Mouse (Mus musculus) forebrain, postnatal 0 days (tissue): Measurements from ENCODE around the gene Adcy1. TPM values are rescaled to one million over a fixed set of nuclear protein-coding genes. Genes with fewer than 3 reads are reported as not detected.

ENCODE experiments used
- ATAC-seq: fragments of 200-750 bp; cut with Nextera tagmentation; 2 replicates; pipeline ENCODE4 v1.8.0; 2017; ENCODE audit warnings: mild to moderate bottlenecking, moderate library complexity
- DNase-seq: peaks from one replicate; pipeline ENCODE4 v3.0.0-alpha.2; 2015
- H3K27ac ChIP-seq: fragments of 300-500 bp; sonication (generic); 2 replicates; pipeline ENCODE4 v1.5.1; 2014; ENCODE audit warnings: low read depth, mild to moderate bottlenecking, antibody characterized with exemption, low read length, moderate library complexity, mixed read lengths
- H3K27me3 ChIP-seq: fragments of 300-500 bp; sonication (generic); 2 replicates; pipeline ENCODE4 v1.6.1; 2014; ENCODE audit warnings: mild to moderate bottlenecking, low read length, mixed read lengths; ENCODE audit not compliant: insufficient read depth
- H3K36me3 ChIP-seq: fragments of 300-500 bp; sonication (generic); 2 replicates; pipeline ENCODE4 v1.6.1; 2014; ENCODE audit warnings: mild to moderate bottlenecking, moderate library complexity; ENCODE audit not compliant: insufficient read depth
- H3K4me1 ChIP-seq: fragments of 300-500 bp; sonication (generic); 2 replicates; pipeline ENCODE4 v1.6.1; 2014; ENCODE audit warnings: antibody characterized with exemption; ENCODE audit not compliant: insufficient read depth
- H3K4me2 ChIP-seq: fragments of 300-500 bp; sonication (generic); 2 replicates; pipeline ENCODE4 v1.6.1; 2014; ENCODE audit warnings: low read depth, mild to moderate bottlenecking, moderate library complexity
- H3K4me3 ChIP-seq: fragments of 300-500 bp; sonication (generic); 2 replicates; pipeline ENCODE4 v1.5.1; 2014; ENCODE audit warnings: low read depth, low read length, mixed read lengths
- H3K9ac ChIP-seq: fragments of 300-500 bp; sonication (generic); 2 replicates; pipeline ENCODE4 v1.6.1; 2014; ENCODE audit warnings: mild to moderate bottlenecking
- H3K9me3 ChIP-seq: fragments of 300-500 bp; sonication (generic); 2 replicates; pipeline ENCODE4 v1.6.1; 2016; ENCODE audit warnings: low read length
- CTCF ChIP-seq: sonication (generic); IDR thresholded peaks from 2 replicates; pipeline ENCODE4 v1.5.1; 2016; ENCODE audit warnings: antibody characterized with exemption, control low read depth, low read depth
- WGBS: fragments of 180-500 bp; shearing (Covaris S2); extraction: QIAGEN DNeasy Blood & Tissue Kit; methylation state at CpG from one replicate; pipeline ENCODE4 v1.1.7; 2014; 5-methylcytosine and 5-hydroxymethylcytosine counted together
- polyA plus RNA-seq: library from polyadenylated mRNA; unstranded; fragments of >200 nt; fragmentation: Nextera tagmentation; extraction: Ambion mirVana; gene quantifications from 2 replicates; pipeline ENCODE4 v1.2.1, GENCODE M21; 2015
- total RNA-seq: library from RNA; depleted of rRNA; stranded (reverse); fragments of >200 nt; gene quantifications from 2 replicates; pipeline ENCODE4 v1.2.3, GENCODE M21; 2014

Gene Adcy1
- total and polyA plus RNA-seq, 2 experiments from 2014 or later = 13.6 to 115 TPM

DNA sequence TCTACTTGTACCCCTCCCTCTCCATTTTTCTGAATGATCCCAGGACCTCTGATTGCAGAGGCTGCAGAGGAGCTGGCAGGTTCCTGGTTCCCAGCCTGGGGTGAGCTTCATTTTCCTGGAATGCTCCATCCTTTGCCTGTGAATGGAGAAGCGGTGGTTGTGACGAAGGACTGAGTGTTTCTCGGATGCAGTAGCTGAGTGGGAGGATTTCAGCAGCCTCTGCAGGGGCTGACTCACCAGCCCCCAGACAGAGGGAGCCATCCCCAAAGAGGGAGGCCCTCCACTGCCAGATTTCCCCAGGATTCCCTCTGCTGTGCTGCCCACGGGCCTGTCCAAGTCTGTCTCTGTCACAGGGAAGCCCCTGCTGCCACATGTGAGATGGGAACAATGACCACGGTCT, 71.0 kb downstream of the Adcy1 start:
- H3K27me3 ChIP-seq = no peaks in the 10 kb centered on the region
- DNase-seq (no peak), ATAC-seq (no peak)
- no peak overlapping the region for H3K4me3 ChIP-seq
- H3K36me3 ChIP-seq = no peaks in the 10 kb centered on the region; the same call in 1 of the 2 replicates
- no peaks in the 10 kb centered on the region for H3K9me3 ChIP-seq
- no peaks in the 10 kb centered on the region for H3K4me1 ChIP-seq
- TF ChIP-seq CTCF = no peak
- 87% methylated on average over 5 of the region's 5 CpGs for WGBS
- no peak overlapping the region for H3K27ac ChIP-seq
- H3K9ac ChIP-seq = no peak overlapping the region
- H3K4me2 ChIP-seq = no peak overlapping the region

DNA sequence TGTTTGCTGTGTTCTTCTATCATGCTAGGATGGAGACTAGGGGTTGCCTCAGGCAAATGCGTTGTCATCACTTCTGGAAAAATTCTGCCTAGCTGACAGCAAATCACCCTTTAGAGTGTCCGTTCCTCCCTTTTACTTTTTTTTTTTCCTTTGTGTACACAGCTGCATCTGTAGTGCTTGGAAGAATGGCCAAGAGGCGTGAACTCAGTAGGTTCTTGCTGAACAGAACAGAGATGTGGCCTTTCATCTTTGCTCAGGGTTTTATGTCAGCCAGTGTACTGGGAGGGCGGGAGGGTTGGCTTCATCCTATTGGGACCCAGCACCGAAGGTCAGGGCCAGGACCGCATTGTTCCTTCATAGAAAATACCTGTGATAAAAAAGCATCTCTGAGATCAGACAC, 72.0 kb downstream of the Adcy1 start:
- Histone ChIP-seq H3K4me3 (no peak overlapping the region), H3K27ac (no peak overlapping the region)
- no peak for TF ChIP-seq CTCF

DNA sequence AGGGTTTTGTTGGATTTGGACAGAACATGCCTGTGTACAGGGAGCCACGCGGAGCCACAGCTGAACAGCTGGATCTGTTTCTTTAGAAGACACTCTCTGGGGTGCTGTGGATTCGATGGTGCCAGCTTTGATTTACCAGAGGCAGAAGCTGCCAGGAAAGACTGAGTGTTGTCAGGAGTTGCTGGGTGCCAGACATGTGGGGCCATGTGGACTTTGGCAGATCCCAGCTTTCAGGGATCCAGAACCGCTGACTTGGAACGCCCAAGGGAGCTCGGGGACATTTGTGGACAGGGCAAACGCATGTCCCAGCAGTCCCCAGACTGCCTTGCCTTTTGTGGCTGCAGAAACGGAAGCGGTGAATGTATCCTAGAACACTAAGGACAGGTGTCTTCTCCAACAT, 72.5 kb downstream of the Adcy1 start:
- no peaks in the 10 kb centered on the region for H3K9me3 ChIP-seq
- DNase-seq (no peak), ATAC-seq (peak; percentile 30)
- H3K4me2 ChIP-seq = no peak overlapping the region
- no peak overlapping the region for H3K9ac ChIP-seq
- no peaks in the 10 kb centered on the region; the same call in 1 of the 2 replicates for H3K36me3 ChIP-seq
- no peak for TF ChIP-seq CTCF
- no peak overlapping the region for H3K27ac ChIP-seq
- no peaks in the 10 kb centered on the region for H3K27me3 ChIP-seq
- no peaks in the 10 kb centered on the region for H3K4me1 ChIP-seq
- no peak overlapping the region for H3K4me3 ChIP-seq
- 85% methylated on average over 9 of the region's 9 CpGs for WGBS

More for the DNA sequence above, 72.0 kb downstream of the Adcy1 start:
- WGBS = 75% methylated on average over 6 of the region's 6 CpGs
- Histone ChIP-seq H3K9me3 (no peaks in the 10 kb centered on the region), H3K4me1 (no peaks in the 10 kb centered on the region), H3K36me3 (no peaks in the 10 kb centered on the region; the same call in 1 of the 2 replicates), H3K27me3 (no peaks in the 10 kb centered on the region), H3K4me2 (no peak overlapping the region), H3K9ac (no peak overlapping the region)
- DNase-seq (no peak), ATAC-seq (no peak)

DNA sequence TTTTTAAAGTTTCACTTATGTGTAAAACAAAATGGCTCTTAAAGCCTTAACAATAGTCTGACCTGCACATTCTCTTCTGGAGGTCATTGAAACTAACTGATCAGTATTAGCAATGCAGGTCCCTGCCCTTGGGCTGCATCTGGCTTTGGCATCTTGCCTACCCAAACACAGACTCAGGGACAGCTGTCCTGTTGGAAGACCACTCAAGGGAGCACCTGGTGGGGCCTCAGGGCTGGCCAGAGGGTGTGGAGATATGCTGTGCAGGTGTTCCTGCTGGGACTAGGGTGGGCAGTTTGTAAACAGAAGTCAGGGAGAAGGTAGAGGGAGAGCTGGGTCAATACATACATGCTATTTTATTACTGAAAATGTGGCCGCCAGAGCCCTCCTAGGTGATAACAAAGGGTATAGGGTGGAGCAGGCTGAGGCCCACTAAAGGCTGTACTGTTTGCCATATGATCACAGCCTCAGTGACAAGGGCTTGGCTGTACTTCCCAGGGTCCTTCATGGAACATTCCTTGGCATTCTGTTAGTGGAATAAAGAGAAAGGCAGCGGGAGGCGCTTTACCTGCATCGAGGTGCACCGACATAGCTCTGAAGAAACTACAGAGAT, 73.1 kb downstream of the Adcy1 start:
- TF ChIP-seq CTCF = no peak
- ATAC-seq = no peak
- no peak for DNase-seq
- Histone ChIP-seq H3K4me1 (no peaks in the 10 kb centered on the region), H3K9me3 (no peaks in the 10 kb centered on the region), H3K27ac (no peak overlapping the region), H3K36me3 (no peaks in the 10 kb centered on the region), H3K4me3 (no peak overlapping the region), H3K9ac (no peak overlapping the region), H3K4me2 (no peak overlapping the region), H3K27me3 (no peaks in the 10 kb centered on the region)
- WGBS = 97% methylated on average over 5 of the region's 5 CpGs

DNA sequence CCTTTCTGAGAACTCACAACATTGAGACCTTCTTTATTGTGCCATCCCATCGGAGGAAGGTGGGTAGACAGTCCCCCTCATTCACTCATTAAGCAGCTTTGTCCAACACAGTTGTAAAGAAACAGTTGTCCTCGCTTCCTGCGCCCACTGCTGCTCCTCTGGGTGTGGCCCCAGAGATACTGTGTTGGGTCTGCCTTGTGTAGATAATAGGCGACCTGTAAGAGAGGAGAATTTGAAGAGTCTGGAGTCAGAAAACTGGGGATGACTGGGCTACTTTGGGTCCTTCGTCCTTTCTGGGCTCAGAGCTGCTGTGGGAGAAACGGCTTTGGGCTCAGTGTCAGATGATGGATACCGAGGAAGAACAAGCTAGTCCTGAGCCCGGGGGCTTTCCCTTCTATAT, 75.1 kb downstream of the Adcy1 start:
- no peaks in the 10 kb centered on the region for H3K27me3 ChIP-seq
- no peak overlapping the region for H3K4me3 ChIP-seq
- no peaks in the 10 kb centered on the region for H3K9me3 ChIP-seq
- no peaks in the 10 kb centered on the region for H3K36me3 ChIP-seq
- no peaks in the 10 kb centered on the region for H3K4me1 ChIP-seq
- 95% methylated on average over 8 of the region's 8 CpGs for WGBS
- H3K27ac ChIP-seq = no peak overlapping the region
- no peak overlapping the region for H3K9ac ChIP-seq
- TF ChIP-seq CTCF = no peak
- no peak overlapping the region for H3K4me2 ChIP-seq
- ATAC-seq (no peak), DNase-seq (no peak)

DNA sequence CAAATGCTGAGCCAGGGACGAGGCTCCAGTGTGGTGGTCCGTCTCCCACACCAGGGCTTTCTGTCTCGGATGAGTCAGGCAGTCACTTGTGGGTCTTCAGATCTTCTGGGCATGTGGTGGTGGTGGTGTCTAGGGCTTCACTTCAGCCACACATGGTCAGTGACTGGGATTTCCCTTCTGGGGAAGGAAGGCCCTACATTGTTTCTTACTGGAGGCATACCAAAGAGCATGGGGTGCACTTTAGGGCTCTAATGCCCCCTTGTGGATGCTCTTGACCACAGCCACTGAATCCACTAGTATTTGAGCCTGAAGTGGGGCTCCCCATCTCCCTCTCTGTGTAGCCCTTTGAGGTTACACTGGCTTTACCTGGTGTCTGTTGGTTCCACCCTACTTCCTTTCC, 77.2 kb downstream of the Adcy1 start:
- no peaks in the 10 kb centered on the region for H3K4me1 ChIP-seq
- no peak overlapping the region for H3K27ac ChIP-seq
- no peak overlapping the region for H3K4me3 ChIP-seq
- TF ChIP-seq CTCF = peak; percentile 73
- H3K9me3 ChIP-seq = no peaks in the 10 kb centered on the region
- DNase-seq (peak; percentile 54), ATAC-seq (no peak)
- WGBS = 91% methylated on average over 3 of the region's 3 CpGs
- no peak overlapping the region for H3K9ac ChIP-seq
- H3K27me3 ChIP-seq = no peaks in the 10 kb centered on the region
- no peak overlapping the region for H3K4me2 ChIP-seq
- H3K36me3 ChIP-seq = no peaks in the 10 kb centered on the region

DNA sequence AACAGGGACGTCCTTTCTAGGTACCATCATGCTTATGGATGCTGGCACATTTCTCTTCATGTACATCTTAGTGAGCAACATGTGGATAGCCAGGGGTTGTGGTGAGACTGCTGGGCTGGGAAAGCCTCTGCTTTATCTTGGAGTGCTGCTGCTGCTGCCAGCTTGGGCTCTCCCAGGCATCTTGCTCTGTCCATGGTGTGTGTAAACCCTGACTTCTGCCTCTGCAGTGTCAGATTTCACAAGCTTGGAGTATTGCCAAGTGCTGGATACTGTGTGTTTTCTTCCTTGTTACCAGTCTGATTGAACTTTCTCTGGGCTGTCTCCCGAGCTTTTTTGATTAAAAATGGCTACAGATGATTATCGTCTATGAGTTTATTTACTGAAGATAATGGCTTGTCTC, 79.4 kb downstream of the Adcy1 start:
- H3K4me2 ChIP-seq = no peak overlapping the region
- no peak overlapping the region for H3K9ac ChIP-seq
- H3K27ac ChIP-seq = no peak overlapping the region
- no peak for TF ChIP-seq CTCF
- no peak for ATAC-seq
- no peaks in the 10 kb centered on the region for H3K4me1 ChIP-seq
- H3K9me3 ChIP-seq = no peaks in the 10 kb centered on the region
- no peak for DNase-seq
- 47% methylated on average over 3 of the region's 3 CpGs for WGBS
- H3K27me3 ChIP-seq = no peaks in the 10 kb centered on the region
- H3K36me3 ChIP-seq = 0 out of 2 replicates have a peak, but pooled peaks cover 8% of the 10 kb centered on the region
- H3K4me3 ChIP-seq = no peak overlapping the region
